Mouse (Mus musculus): Measurements from ENCODE around the gene Rplp2. TPM values are rescaled to one million over a fixed set of nuclear protein-coding genes. Genes with fewer than 3 reads are reported as not detected.
"Not testable (repeated sequence)": the region's sequence is repeated elsewhere in the genome, so short reads cannot be mapped to it uniquely, and the experiment has no call there.

Rplp2 gene
- total RNA-seq (2021), result 100 to 1,000 TPM; 526 to 630 TPM
- long read RNA-seq, experiment 1, transcript Rplp2-201 (5 exons, 964 nt), result major isoform, 261 of 289 reads
- long read RNA-seq, experiment 1, transcript Rplp2-202 (4 exons, 449 nt), result minor isoform, 8 of 289 reads
- long read RNA-seq, experiment 1, partial matches to known transcripts, result 1 of 289 reads
- long read RNA-seq, experiment 1, other reads (novel, unspliced or antisense), result 18 of 289 reads
- long read RNA-seq, experiment 2, transcript Rplp2-201 (5 exons, 964 nt), result major isoform, 216 of 246 reads
- long read RNA-seq, experiment 2, transcript Rplp2-202 (4 exons, 449 nt), result minor isoform, 8 of 246 reads
- long read RNA-seq, experiment 2, partial matches to known transcripts, result 2 of 246 reads
- long read RNA-seq, experiment 2, other reads (novel, unspliced or antisense), result 16 of 246 reads

GRCm38 (mm10) chr7:141447110-141447991 is at the start of gene Rplp2:
TSS of gene Rplp2 (plus strand) at chr7:141447370.
- DNase-seq (ENCODE audit: low spot score), result peak; percentile 94

- peak; percentile 49 for DNase-seq (ENCODE audit: low spot score)
These were observed 43.9 kb upstream of the Rplp2 start for GRCm38 (mm10) chr7:141403305-141403704.

- no peak for DNase-seq (ENCODE audit: low spot score)
These were observed 41.7 kb upstream of the Rplp2 start for GRCm38 (mm10) chr7:141405466-141405865.

DNA sequence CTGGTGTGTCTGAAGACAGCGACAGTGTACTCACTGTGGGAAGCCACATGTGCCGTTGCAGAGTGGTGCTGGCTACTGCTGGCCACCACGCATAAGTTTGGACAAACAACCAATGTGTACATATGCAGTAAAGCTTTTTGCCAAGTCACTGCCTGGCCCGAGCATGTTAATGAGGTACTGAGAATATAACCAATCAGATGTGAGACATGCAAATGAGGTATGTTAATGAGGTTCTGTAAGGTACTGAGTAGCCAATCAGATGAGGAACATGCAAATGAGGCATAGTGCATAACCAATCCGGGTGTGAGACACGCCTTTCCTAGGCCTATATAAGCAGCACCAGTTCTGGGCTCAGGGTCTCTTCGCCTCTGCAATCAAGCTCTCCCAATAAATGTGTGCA is 39.5 kb upstream of the Rplp2 start:
- not testable (repeated sequence) for DNase-seq (ENCODE audit: low spot score)

GRCm38 (mm10) chr7:141408833-141409232 is 38.3 kb upstream of the Rplp2 start:
- DNase-seq (ENCODE audit: low spot score), result peak; percentile 87

DNA sequence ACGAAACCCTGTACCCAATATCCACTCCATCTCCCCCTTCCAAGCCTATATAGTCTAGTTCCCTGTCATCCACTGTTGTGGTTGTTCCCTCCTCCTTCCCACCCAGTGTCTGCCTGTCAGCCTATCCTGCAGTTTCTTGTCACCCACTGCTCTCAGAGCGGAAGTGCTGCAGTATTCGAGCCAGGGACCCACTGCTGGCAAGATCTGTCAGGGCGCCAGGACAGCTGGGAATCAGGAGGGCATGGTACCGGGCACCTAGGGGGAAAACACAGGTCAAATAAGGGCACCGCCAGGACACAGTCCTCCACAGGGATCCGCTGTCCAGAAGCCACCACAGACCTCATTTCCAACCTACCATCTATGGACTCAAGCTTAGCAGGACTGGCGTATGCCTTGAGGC is 36.5 kb upstream of the Rplp2 start:
- no peak for DNase-seq (ENCODE audit: low spot score)

DNA sequence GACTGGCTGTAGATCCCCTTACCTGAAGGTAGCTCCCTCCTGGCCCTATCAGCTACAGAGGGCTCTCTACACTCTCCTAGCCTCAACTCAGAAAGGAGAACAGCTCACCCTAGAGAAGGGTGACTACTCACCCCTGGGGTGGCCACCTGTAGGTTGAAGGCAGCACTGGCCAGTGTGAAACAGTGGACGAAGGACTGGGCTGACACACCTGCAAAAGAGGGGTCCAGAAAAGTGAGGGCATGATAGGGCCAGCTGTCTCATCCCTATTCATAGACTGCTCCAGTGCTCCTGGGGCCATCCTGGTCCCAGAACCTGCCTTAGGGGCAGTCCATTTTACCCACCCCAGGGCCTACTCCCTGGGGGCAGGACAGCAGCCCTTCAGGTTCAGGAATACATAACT is 35.5 kb upstream of the Rplp2 start:
- no peak for DNase-seq (ENCODE audit: low spot score)

DNA sequence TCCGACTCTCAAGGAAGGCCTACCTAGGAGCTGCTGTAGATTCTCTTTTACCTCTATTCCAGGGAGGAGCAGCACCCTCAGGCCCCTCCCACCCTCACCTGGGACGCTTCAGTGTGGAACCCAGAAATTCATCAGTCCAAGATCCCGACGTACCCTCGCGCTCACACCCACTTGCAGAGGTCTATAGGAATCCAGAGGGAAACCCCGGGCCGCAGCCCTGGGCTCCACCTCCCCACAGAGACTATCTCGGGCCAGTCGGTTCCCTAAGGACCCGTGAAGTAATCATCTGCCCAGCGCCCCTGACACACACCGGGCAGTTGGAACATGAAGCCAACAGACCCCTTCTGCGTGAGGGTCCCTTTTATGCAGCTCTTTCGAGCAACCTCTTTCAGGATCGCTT is 33.8 kb upstream of the Rplp2 start:
- no peak for DNase-seq (ENCODE audit: low spot score)

GRCm38 (mm10) chr7:141413809-141414584 is 33.2 kb upstream of the Rplp2 start, which contains the start of gene Gatd1:
TSS of gene Gatd1 (minus strand) at chr7:141414136.
- peak; percentile 99 for DNase-seq (ENCODE audit: low spot score)

DNA sequence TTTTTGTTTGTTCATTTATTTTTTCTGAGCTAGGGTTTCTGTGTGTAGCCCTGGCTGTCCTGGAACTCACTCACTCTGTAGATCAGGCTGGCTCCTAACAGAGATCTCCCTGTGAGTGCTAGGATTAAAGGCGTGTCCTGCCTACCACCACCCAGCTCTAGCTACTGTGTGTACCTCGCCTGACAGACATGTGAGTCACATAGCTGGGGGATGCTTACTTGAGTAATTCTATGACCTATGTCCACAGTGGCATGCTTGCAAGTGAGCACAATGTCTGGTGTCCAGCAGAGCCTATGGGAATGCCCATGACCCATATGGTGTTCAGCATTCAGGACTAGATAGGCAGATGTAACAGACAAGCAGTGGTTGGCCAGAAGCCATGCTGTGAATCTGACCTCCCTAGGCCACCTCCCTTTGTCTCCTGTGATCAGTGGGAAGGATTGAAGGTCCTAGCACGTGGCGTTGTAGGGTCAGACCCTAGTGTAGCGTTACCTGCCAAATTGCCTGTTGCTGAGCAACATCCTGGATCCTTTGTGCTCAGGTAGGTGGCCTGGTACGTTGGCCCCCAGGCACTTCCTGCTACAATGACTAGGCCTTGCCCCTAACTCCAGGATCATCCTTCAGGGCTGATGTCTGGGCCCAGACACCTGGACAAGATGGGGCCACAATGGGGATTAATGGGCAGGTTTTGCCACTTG is 30.9 kb upstream of the Rplp2 start:
- no peak for DNase-seq (ENCODE audit: low spot score)

GRCm38 (mm10) chr7:141417731-141418681 is 29.2 kb upstream of the Rplp2 start:
- DNase-seq (ENCODE audit: low spot score), result no peak

DNA sequence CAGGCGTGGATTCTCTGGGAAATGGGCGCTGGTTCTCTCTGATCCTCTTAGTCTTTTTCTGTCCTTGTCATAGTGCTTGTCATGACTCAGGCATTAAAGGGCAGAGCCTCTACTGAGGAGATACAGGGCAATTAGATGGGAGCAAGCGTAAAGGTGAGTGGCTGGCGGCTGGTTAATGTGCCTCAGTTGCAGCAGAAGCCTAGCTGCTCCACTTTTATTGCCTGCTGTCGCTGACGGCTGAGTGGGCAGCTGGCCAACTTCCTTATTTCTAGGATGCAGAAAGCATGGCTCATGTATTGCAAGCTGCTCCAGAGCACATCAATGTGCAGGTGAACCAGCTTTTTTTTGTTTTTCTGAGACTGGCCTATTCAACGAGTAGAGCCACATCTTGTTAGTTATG is 28.2 kb upstream of the Rplp2 start:
- DNase-seq (ENCODE audit: low spot score), result no peak

GRCm38 (mm10) chr7:141420030-141420702 is 27.0 kb upstream of the Rplp2 start:
- no peak for DNase-seq (ENCODE audit: low spot score)

- no peak for DNase-seq (ENCODE audit: low spot score)
These were observed 23.4 kb upstream of the Rplp2 start for GRCm38 (mm10) chr7:141423811-141424210.

DNA sequence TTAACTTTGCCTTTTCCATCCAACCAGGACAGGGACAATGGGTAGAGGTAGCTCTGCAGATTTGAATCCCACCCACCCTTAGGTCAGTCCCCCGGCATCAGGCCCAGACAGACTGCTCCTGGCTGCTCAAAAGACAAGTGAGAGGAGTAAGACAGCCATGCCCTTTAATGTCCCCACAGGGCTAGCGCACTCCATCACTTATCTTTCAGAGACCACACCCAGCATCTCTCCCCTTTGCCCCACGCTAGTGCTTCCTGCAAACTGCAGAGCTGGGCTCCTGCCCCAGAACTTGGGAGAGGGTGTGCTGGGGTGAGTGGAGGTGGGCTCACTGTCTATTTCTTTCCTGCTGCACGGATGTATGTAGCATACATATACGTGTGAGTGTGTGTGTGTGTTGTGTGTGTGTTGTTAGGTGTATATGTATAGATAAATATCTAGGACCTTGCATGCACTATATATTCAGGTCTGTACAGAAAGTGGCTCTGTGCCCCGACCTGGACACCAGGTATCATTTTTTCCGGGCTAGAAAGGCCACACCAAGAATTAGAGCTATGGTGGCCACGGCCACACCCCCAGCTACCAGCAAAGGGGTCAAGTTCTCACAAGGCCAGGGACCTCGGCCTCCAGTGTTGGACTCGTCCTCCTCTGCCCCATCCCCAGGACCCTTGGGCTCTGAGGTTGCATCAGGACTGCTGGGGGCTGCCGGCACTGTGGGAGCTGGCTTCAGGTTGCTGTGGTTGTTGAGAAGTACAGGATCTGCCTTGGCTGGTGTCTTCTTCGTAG is 20.0 kb upstream of the Rplp2 start:
- DNase-seq (ENCODE audit: low spot score), result no peak

DNA sequence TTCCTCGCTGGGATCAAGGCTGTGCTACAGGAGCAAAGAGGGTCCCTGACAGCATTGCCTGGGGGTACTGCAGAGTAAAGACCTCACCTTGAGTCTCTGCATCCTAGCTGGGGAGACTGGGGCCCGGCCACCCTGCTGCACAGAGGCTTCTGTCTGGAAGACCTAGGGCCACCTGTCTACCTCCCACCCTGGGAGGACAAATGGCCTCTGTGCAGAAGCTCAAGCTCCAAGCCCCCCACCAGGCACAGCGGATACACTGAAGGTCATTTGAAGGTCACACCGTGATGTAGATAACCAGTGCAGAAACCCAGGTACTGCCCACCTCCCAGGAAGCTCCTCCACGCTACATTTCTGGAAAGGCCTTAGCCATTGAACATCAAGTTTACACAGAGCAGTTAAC is 18.5 kb upstream of the Rplp2 start:
- no peak for DNase-seq (ENCODE audit: low spot score)

- no peak for DNase-seq (ENCODE audit: low spot score)
These were observed 17.9 kb upstream of the Rplp2 start, which contains the start of gene Cend1 for GRCm38 (mm10) chr7:141429310-141429709. TSS of gene Cend1 (minus strand) at chr7:141429491.

DNA sequence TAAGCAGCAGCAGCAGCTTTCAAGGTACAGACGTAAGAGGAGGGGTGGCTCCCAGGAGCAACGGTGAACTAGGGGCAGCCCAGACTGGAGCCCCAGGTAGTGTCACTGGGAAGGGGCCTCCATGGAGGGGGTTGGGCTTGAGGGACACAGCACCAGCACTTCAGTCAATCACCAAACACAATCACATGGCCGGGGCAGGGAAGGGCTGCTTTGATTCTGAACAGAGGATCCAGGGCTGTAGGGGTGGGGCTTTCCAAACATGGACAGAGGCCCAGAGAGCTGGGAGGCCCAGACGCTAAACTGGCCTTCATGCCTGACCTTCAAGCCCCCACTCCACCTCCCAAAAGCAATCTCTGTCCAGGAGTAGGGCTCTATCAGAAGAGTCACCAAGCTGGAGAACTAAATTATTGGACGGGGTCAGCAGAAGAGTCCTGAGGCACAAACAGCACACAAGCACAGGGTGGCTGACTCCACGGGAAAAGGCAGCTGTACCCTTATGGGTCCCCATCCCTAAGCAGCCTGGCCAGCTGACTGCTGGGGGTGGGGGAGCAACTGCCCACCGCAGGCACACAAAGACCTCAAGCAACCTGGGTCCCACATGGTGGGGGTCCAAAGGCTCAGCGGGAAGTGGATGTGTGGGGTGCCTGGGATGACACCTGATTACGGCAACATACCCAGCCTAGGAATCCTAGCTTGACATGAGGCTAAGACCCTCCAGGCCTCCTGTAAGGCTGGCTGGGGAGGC is 17.2 kb upstream of the Rplp2 start:
- DNase-seq (ENCODE audit: low spot score), result no peak

Measured in gastrocnemius, adult 18-20 months (tissue).